Mouse (Mus musculus) adrenal gland, postnatal 36 days (tissue): ENCODE data around the gene Glyr1. TPM values are rescaled to one million over a fixed set of nuclear protein-coding genes. Genes with fewer than 3 reads are reported as not detected.
A peak's percentile ranks its signal among the peaks of the same experiment; 100 is the strongest.

Experiments
- DNase-seq, 2 experiments: peaks; one replicate each; pipeline ENCODE4 v3.0.0; 2021; ENCODE audit warnings: mixed read lengths in 1 of 2
- long read RNA-seq, 2 experiments: library from polyadenylated mRNA; stranded (forward); transcript quantifications; one replicate each; pipeline ENCODE4 v2.0.0; 2021; ENCODE audit warnings: borderline sequencing depth in 2 of 2
- total RNA-seq, 2 experiments: library from RNA; stranded (reverse); gene quantifications; 2 replicates each; pipeline ENCODE4 v1.2.3; 2021

Glyr1 gene
- 10 to 100 TPM; 94.6 to 95.6 TPM for total RNA-seq
- long read RNA-seq, experiment 1, transcript Glyr1-202 (16 exons, 3,292 nt), result major isoform, 63 of 126 reads
- long read RNA-seq, experiment 1, transcript Glyr1-201 (16 exons, 3,280 nt), result minor isoform, 25 of 126 reads
- long read RNA-seq, experiment 1, partial matches to known transcripts, result 17 of 126 reads
- long read RNA-seq, experiment 1, other reads (novel, unspliced or antisense), result 19 of 126 reads
- long read RNA-seq, experiment 2, transcript Glyr1-202 (16 exons, 3,292 nt), result major isoform, 22 of 42 reads
- long read RNA-seq, experiment 2, transcript Glyr1-201 (16 exons, 3,280 nt), result minor isoform, 6 of 42 reads
- long read RNA-seq, experiment 2, partial matches to known transcripts, result 3 of 42 reads
- long read RNA-seq, experiment 2, other reads (novel, unspliced or antisense), result 11 of 42 reads

DNA sequence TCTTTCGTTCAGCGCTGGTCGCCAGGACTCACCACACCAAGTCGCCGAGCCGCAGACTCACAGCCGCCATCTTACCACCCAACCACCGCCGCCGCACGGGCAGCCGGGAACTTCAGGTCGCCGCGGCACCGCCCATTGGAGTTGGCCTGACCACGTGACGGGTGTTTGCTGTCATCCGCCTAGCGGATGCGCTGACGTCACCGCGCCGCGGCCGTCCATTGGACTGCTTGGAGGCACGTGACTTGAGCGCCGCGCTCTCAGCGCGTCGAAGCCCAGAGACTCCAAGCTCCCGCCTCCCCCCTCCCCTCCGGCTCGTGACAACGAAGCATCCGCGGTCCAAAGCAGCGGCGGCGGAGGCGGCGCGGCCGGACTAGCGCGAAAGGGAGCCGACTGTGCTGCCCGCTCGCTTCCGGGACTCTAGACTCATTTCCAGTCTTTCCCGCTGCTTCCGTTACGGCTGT lies at the start of gene Glyr1, which contains the start of gene Ubn1:
Gene Glyr1, minus strand, starts transcription at position 90 of the 461 bp plus-strand sequence.
Gene Ubn1, plus strand, starts transcription at position 284 of the 461 bp plus-strand sequence.
- peak; percentile 100 for DNase-seq

DNA sequence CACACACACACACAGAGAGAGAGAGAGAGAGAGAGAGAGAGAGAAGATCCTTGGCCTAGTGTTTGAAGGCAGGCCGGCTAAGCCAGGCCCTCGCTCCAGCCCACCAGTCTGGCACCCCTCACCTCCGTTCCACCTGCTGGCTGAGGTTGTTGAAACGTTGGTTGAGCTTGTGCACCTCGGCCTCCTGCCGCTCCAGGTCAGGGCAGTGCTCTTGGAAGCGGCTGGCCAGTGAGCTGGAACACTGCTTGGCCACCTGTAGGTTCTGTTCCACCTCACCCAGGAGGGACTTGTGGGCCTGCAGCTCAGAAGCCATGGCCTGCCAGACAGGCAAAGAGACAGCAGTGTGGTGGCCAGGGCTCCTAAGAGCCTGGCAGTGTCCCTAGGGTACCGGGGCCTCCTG lies 46.8 kb upstream of the Glyr1 start:
- DNase-seq, result no peak

- DNase-seq, result no peak
These were observed 43.6 kb upstream of the Glyr1 start for GRCm38 (mm10) chr16:5093285-5093684.

DNA sequence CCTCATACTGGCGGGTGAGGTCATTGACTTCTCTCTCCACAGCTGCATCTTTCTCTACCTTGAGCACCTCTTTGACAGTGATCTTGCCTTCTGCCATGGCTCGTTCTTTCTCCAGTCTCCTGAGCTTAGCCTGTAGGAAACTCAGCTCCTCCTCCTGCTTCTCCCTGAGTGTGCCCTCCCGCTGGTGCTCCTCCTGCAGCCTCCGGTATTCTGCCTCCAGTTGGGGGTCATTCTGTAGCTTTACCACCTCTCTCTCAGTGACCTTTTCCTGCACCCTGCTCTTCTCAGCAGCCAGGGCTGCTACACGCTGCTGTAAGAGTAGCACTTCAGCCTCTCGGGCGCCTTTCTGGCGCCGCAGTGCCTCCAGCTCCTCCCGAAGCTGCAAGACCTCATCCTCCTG lies 39.4 kb upstream of the Glyr1 start:
- no peak for DNase-seq

DNA sequence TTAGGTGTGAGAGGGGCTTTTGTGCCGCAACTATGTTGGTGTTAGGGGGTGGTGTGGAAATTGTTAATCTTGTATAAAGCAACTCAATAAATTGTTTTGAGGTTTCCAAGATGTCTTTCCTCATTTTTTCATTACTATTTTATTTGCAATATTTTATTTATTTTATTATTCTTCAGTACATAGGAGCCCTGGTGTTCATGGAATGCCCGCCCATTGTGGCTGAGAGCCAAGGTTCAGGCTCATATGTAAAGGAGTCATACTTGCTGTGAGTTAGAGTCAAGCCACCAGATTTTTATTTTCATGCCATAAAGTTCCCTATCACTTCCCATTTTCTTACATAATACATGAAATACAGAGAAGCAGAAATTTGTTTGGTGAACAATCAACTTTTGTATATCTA lies 36.5 kb upstream of the Glyr1 start:
- DNase-seq, result no peak

DNA sequence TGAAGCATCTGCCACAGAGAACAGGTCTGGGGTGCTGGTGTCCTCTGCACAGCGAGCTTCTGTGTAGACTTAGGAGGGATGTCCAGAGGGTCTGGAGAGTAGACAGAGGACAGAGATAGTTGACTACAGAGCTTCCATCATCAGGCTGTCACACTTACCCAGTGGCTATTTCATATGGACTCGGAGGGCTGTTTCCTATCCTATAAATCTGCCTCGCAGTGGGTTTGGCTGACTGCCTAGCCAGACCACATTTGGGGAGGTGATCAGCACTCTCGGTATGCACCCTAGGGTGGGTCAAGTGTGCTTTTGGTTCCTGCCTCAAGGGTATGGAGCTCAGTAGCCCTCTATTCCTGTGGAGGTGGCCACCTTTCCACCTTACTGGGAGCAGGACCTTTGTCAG lies 35.5 kb upstream of the Glyr1 start:
- no peak for DNase-seq

GRCm38 (mm10) chr16:5074341-5074740 lies 24.7 kb upstream of the Glyr1 start:
- peak; percentile 56 to 70 for DNase-seq

GRCm38 (mm10) chr16:5071974-5072373 lies 22.3 kb upstream of the Glyr1 start:
- no peak for DNase-seq

DNA sequence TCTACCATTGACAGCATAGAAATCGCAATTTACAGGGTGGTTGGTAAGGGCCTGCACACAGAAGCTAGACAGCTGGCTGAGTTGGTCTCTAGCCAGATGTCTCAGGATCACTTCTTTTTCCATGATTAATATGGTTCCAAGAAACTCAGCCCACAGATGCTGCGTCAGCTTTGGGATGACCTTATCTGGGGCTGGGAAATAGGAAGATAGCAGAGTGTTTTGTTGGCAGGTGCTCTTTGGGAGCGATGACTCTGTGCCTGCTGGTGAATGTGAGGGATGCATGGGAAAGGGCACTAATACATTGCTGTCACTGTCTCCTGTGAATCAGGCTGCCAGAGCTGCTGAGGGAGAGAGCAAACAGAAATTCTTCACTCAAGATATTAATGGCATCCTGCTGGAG lies 20.7 kb upstream of the Glyr1 start:
- DNase-seq, result peak; percentile 71 to 75

DNA sequence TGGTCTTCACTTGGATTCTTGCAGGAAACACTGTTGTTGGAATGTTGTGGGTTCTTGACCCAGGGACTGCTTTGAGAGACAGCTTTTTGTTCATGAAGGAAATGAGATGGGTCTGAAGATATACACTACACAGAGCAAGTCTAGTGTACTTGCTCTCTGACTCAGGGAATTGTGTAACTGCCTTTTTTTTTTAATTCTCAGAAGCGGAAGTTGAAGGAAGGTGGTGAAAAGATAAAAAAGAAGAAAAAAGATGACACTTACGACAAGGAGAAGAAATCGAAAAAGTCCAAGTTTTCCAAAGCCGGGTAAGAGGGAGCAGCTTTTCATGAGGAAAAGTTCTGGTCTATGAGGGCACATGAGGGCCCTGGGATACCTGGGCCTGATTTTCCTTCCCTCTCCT lies 13.8 kb upstream of the Glyr1 start:
- DNase-seq, result no peak

DNA sequence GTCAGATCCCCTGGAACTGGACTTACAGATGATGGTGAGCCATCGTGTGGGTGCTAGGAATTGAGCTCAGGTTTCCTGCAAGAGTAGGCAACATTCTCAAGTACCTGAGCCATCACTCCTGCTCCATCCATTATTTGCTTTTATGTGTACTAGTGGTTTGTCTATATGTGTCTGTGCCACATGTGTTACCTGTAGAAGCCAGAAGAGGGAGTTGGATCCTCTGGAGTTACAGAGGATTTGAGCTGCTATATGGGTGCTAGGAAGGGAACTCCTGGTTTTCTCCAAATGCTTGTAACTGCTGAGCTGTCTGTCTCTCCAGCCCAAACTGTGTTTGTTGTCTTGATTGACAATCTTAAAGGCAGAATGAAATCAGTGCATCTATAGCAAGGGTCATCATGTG lies 8.5 kb upstream of the Glyr1 start:
- no peak for DNase-seq

GRCm38 (mm10) chr16:5050251-5051110 lies 818 bp upstream of the Glyr1 start:
- DNase-seq, result peak; percentile 85 to 86

DNA sequence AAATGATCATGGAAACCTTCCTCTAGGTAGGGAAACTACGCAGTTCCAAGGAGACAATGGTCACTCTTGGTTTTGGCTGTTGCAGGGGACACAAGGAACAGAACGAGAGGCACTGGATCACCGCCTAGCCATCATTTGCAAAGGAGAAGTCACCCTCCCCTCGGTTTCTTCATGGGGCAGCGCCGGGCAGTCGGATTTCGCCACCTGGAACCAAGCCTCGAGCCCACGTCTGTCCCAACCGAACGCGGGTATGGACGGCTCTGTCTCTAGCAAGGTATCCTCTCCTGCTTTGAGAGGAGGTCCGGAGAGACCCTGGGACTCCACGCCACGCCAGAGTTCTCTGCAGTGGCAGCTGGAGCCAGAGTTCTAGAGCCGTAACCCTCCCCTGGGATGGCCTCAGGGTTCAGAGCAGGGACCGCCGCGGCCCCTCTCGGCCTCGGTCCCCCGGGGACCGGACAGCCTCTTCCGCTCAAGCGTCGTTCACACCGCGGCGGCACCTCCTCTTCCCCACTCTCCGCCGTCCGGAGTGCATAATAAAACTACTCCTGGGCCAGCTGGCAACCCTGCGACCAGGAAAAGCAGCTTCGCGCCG lies 385 bp downstream of the Glyr1 start:
- DNase-seq, result no peak

- no peak for DNase-seq
These were observed 4.3 kb downstream of the Glyr1 start for GRCm38 (mm10) chr16:5045322-5045721.

- DNase-seq, result no peak
These were observed 12.9 kb downstream of the Glyr1 start for GRCm38 (mm10) chr16:5036649-5037234.

DNA sequence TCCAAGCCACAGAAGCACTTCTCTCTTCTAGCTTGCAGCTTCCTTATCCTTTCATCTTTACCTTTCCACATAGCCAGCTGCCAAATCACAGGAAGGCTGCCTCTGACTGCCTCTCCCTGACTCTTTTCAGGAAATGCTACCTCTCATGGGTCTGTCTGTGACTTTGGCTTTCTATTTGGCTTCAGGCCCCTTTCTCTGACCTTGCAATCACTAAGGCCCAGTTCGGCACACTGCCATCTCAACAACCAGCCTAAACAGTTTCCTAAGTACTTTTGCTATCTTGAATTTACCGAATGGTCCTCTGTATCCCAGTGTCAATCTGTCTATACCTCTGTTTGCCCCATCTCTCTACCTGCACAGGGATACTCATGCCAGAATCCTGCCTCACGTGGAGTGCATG lies 14.1 kb downstream of the Glyr1 start:
- DNase-seq, result peak; percentile 38 to 52

DNA sequence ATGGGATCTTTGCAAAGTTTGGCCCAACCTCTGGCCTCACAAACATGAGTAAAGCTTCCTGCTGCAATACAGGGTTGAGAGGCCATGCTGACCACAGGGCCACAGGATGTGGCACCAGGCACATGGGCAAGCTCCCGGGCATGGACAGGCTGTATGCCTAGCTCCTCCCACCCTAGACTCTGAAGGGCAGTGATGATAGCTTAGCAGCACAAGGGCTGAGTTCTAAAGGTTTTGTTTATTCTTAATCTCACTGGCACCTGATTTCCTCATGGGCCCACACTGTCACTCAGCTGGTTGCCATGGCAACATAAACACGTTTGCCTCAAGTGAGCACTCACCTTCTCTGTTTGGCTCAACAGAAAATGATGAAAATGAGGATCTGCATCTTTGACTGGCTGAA lies 19.8 kb downstream of the Glyr1 start:
- no peak for DNase-seq

GRCm38 (mm10) chr16:5024021-5024420 lies 25.6 kb downstream of the Glyr1 start:
- DNase-seq, result no peak

GRCm38 (mm10) chr16:5014578-5014977 lies 35.1 kb downstream of the Glyr1 start:
- no peak for DNase-seq

DNA sequence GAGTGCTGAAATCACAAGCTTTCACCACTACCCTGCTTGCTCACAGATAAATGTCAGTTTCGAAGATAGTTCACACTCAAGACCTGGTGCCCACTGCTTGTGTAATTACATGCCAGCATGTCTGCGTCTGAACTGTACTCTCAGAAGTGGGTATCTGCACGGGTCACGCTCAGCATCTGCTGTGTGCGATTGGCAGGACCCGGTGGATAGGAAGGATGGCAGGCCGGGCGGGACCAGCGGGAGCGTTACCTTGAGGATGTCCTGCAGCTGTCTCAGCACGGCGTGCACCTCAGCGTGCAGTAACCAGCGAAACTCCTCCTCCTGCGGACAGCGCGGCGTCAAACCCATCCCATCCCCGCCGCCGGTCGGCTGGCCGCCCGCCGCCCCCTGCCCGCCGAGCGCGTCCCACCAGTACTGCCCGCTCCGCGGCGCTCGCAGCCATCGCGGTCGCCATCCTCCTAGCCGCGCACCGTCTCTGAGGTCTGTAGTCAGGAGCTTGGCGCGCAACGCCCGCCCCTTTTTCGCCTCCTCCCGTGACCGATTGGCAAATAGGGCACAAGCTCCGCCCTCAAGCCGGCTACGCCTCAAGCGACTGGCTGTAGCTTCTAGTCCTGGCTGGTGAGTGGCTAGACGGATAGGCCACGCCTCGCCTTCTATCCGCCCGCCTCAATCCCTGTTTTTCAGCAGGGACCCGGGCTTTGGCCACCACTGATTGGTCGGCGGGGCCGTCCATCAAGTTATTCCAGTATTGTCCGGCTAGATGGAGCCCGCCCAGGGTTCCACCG lies 36.4 kb downstream of the Glyr1 start, which contains the start of gene Rogdi:
Gene Rogdi, minus strand, starts transcription at position 500 of the 785 bp plus-strand sequence.
- DNase-seq, result peak; percentile 97 to 98
